Comparison of ENCODE assay signal across 9 mouse cellular contexts in the genomic region with DNA sequence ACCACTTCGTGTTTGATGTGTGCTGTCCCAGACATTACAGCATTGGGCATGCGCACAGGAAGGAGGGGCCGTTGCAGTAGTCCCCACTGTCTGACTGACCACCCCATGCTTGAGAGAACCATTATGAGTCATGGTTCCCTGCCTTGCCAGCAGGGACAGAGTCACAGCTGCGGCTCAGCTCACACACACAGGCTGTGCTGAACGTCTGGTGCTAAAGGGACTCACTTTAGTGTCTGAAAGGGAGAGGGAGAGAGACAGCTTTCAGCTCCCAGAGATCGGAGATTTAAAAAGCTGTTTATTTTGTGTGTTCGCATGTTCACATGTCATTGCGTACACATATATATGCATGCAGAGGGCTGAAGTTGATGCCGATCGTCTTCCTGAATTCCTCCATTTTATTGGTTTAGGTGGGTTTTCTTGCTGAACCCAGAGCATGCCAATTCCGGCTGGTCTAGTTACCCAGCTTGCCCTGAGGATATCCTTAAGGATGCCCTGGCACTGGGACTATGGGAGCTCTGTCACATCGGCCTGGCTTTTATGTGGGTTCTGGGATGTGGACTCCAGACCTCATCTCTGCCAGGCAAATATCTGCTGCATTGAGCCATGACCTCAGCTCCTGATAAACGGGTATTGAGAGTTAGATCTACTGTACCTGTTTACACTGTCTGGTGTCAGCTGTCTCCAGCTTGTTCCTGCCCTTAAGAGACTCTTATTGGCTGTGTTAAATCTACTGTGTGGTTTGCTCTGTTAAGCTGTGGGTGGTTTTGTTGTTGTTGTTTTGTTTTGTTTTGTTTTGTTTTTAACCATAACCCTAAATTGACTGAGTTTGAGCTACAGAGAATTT. TPM values are rescaled to one million over a fixed set of nuclear protein-coding genes. Genes with fewer than 3 reads are reported as not detected.
DNase-seq lines count a peak whose midpoint lies in the region; ATAC-seq and TF ChIP-seq lines count a peak whose summit lies in the region.
"Had no signal": no experiment of that assay in that cellular context is flagged by ENCODE, and none has a peak within 500 bp of the region (broad histone marks: within the 10 kb centered on the region; RNA-seq: fewer than 3 reads in every experiment).

No protein-coding gene starts in this region.

- peak; percentile 45 for TF ChIP-seq CTCF in forebrain, postnatal 0 days (IDR thresholded peaks at IDR 0.05; ENCODE audit: low read depth)
- TF ChIP-seq CTCF in intestine, postnatal 0 days (IDR thresholded peaks at IDR 0.05; ENCODE audit: low read depth), result peak; percentile 32

- H3K4me1 ChIP-seq in heart, embryonic 12.5 days (replicated peaks), result peaks cover 16% of the 10 kb centered on the region
- H3K4me1 ChIP-seq in heart, embryonic 11.5 days (ENCODE audit: control insufficient read depth, insufficient read depth, low read length), result peaks cover 3% of the 10 kb centered on the region; the same call in 1 of the 2 replicates
- H3K4me1 ChIP-seq in forebrain, postnatal 0 days (ENCODE audit: insufficient read depth), result peaks cover 4% of the 10 kb centered on the region; the same call in 1 of the 2 replicates
- H3K4me1 ChIP-seq in intestine, postnatal 0 days (replicated peaks; ENCODE audit: control insufficient read depth, insufficient read depth, low read length), result no peaks in the 10 kb centered on the region; the same call in 1 of the 2 replicates
- peaks cover 14% of the 10 kb centered on the region for H3K4me1 ChIP-seq in liver, embryonic 16.5 days (ENCODE audit: control insufficient read depth, low read depth, low read length)

- H3K9me3 ChIP-seq in heart, embryonic 12.5 days (replicated peaks), result no peaks in the 10 kb centered on the region
- no peaks in the 10 kb centered on the region for H3K9me3 ChIP-seq in heart, embryonic 11.5 days (replicated peaks; ENCODE audit: control insufficient read depth, low read length)
- no peaks in the 10 kb centered on the region for H3K9me3 ChIP-seq in forebrain, postnatal 0 days (ENCODE audit: low read length)
- no peaks in the 10 kb centered on the region for H3K9me3 ChIP-seq in intestine, postnatal 0 days (ENCODE audit: control insufficient read depth)
- H3K9me3 ChIP-seq in liver, embryonic 16.5 days (replicated peaks; ENCODE audit: control insufficient read depth, low read length), result no peaks in the 10 kb centered on the region

- no peak overlapping the region for H3K4me2 ChIP-seq in heart, embryonic 12.5 days
- no peak overlapping the region for H3K4me2 ChIP-seq in heart, embryonic 11.5 days
- H3K4me2 ChIP-seq in forebrain, postnatal 0 days (ENCODE audit: low read depth), result peak overlapping the region; percentile 23; the same call in 1 of the 2 replicates
- H3K4me2 ChIP-seq in intestine, postnatal 0 days (replicated peaks; ENCODE audit: low read depth), result no peak overlapping the region
- no peak overlapping the region for H3K4me2 ChIP-seq in liver, embryonic 16.5 days (ENCODE audit: low read depth, low read length)

- DNase-seq in adrenal gland, postnatal 14 days, result peak; percentile 76
- peak; percentile 75 for DNase-seq in forebrain, postnatal 0 days
- peak; percentile 14 for DNase-seq in retina, postnatal 7 days (ENCODE audit: low read depth, low spot score)
- DNase-seq in spleen, postnatal 14 days (ENCODE audit: low spot score in 2 of 2), result no peak

- peak; percentile 63 for ATAC-seq in heart, embryonic 12.5 days (ENCODE audit: insufficient number of reproducible peaks, low FRiP score)
- ATAC-seq in heart, embryonic 11.5 days (replicated peaks; ENCODE audit: insufficient number of reproducible peaks, low FRiP score, low TSS enrichment), result no peak
- peak; percentile 96 for ATAC-seq in forebrain, postnatal 0 days
- peak; percentile 46; the same call in 1 of the 2 replicates for ATAC-seq in intestine, postnatal 0 days
- peak; percentile 37 for ATAC-seq in liver, embryonic 16.5 days (ENCODE audit: low read depth)

- no peaks in the 10 kb centered on the region for H3K36me3 ChIP-seq in heart, embryonic 12.5 days
- H3K36me3 ChIP-seq in heart, embryonic 11.5 days (ENCODE audit: control insufficient read depth, insufficient read depth, low read length), result no peaks in the 10 kb centered on the region
- no peaks in the 10 kb centered on the region for H3K36me3 ChIP-seq in forebrain, postnatal 0 days (ENCODE audit: insufficient read depth)
- no peaks in the 10 kb centered on the region for H3K36me3 ChIP-seq in intestine, postnatal 0 days (ENCODE audit: control insufficient read depth, insufficient read depth)
- H3K36me3 ChIP-seq in liver, embryonic 16.5 days (ENCODE audit: control insufficient read depth, insufficient read depth), result no peaks in the 10 kb centered on the region

- H3K27ac ChIP-seq in heart, embryonic 12.5 days (ENCODE audit: poor library complexity, severe bottlenecking), result no peak overlapping the region
- no peak overlapping the region for H3K27ac ChIP-seq in heart, embryonic 11.5 days (ENCODE audit: low read depth, low read length)
- H3K27ac ChIP-seq in forebrain, postnatal 0 days (ENCODE audit: low read depth, low read length), result no peak overlapping the region
- H3K27ac ChIP-seq in intestine, postnatal 0 days (ENCODE audit: low read depth, low read length), result no peak overlapping the region
- H3K27ac ChIP-seq in liver, embryonic 16.5 days (ENCODE audit: low read length), result peak overlapping the region; percentile 40; the same call in 1 of the 2 replicates

- 67% methylated on average over 13 of the region's 13 CpGs for WGBS in heart, embryonic 12.5 days
- WGBS in heart, embryonic 11.5 days (ENCODE audit: insufficient replicate concordance), result 68% methylated on average over 13 of the region's 13 CpGs
- WGBS in forebrain, postnatal 0 days, result 52% methylated on average over 13 of the region's 13 CpGs
- WGBS in intestine, postnatal 0 days, result 63% methylated on average over 13 of the region's 13 CpGs
- 55% methylated on average over 13 of the region's 13 CpGs for WGBS in liver, embryonic 16.5 days (ENCODE audit: insufficient replicate concordance)

- 0 out of 2 replicates have a peak, but pooled peaks cover 6% of the 10 kb centered on the region for H3K27me3 ChIP-seq in heart, embryonic 12.5 days (replicated peaks)
- no peaks in the 10 kb centered on the region for H3K27me3 ChIP-seq in heart, embryonic 11.5 days (ENCODE audit: control insufficient read depth, insufficient read depth, low read length)
- H3K27me3 ChIP-seq in forebrain, postnatal 0 days (ENCODE audit: insufficient read depth, low read length), result no peaks in the 10 kb centered on the region
- H3K27me3 ChIP-seq in intestine, postnatal 0 days (replicated peaks; ENCODE audit: control insufficient read depth, insufficient read depth, low read length), result no peaks in the 10 kb centered on the region
- no peaks in the 10 kb centered on the region for H3K27me3 ChIP-seq in liver, embryonic 16.5 days (ENCODE audit: control insufficient read depth, insufficient read depth, low read depth, low read length)

- H3K4me3 ChIP-seq in heart, embryonic 12.5 days, result no peak overlapping the region
- H3K4me3 ChIP-seq in heart, embryonic 11.5 days (ENCODE audit: low read depth, low read length), result no peak overlapping the region
- no peak overlapping the region for H3K4me3 ChIP-seq in forebrain, postnatal 0 days (ENCODE audit: low read depth, low read length)
- no peak overlapping the region for H3K4me3 ChIP-seq in intestine, postnatal 0 days (ENCODE audit: low read depth, low read length)
- no peak overlapping the region for H3K4me3 ChIP-seq in liver, embryonic 16.5 days (ENCODE audit: low read depth, low read length)

- no peak overlapping the region for H3K9ac ChIP-seq in heart, embryonic 12.5 days
- H3K9ac ChIP-seq in heart, embryonic 11.5 days (ENCODE audit: low read depth, low read length), result no peak overlapping the region
- H3K9ac ChIP-seq in forebrain, postnatal 0 days, result no peak overlapping the region
- H3K9ac ChIP-seq in intestine, postnatal 0 days (ENCODE audit: low read depth, low read length), result no peak overlapping the region
- H3K9ac ChIP-seq in liver, embryonic 16.5 days (ENCODE audit: low read depth, low read length), result no peak overlapping the region

RNA-seq across cellular contexts. Expression of a gene that starts 20.7 kb away (rescaled TPM):
- polyA plus RNA-seq in heart, embryonic 12.5 days (2016; fragmentation: Nextera tagmentation; extraction: Ambion mirVana), result 0.30 and 0.52 TPM in 2 replicates
- 0.72 TPM in 1 of 2 replicates, not detected in the other for polyA plus RNA-seq in heart, embryonic 11.5 days (2014; fragmentation: Nextera tagmentation; extraction: Ambion mirVana)
- 0.52 and 3.2 TPM in 2 replicates for total RNA-seq in adrenal gland, postnatal 14 days (2021)
- 0.38 and 0.86 TPM in 2 replicates for total RNA-seq in forebrain, postnatal 0 days (2014; rRNA removed)
- 0.28 and 0.55 TPM in 2 replicates for polyA plus RNA-seq in forebrain, postnatal 0 days (2015; fragmentation: Nextera tagmentation; extraction: Ambion mirVana)
- polyA plus RNA-seq in intestine, postnatal 0 days (2015; fragmentation: Nextera tagmentation; extraction: Ambion mirVana), result 2.0 and 2.2 TPM in 2 replicates
- polyA plus RNA-seq in liver, embryonic 16.5 days (2015; fragmentation: Nextera tagmentation; extraction: Ambion mirVana), result 3.5 and 3.8 TPM in 2 replicates
- total RNA-seq: MEL had no signal

RNA-seq across cellular contexts. Expression of a gene that starts 37.7 kb away (rescaled TPM):
- 37.5 and 41.5 TPM in 2 replicates for polyA plus RNA-seq in heart, embryonic 12.5 days (2016; fragmentation: Nextera tagmentation; extraction: Ambion mirVana)
- 37.0 and 37.6 TPM in 2 replicates for polyA plus RNA-seq in heart, embryonic 11.5 days (2014; fragmentation: Nextera tagmentation; extraction: Ambion mirVana)
- total RNA-seq in adrenal gland, postnatal 14 days (2021), result 91.5 and 131 TPM in 2 replicates
- total RNA-seq in forebrain, postnatal 0 days (2014; rRNA removed), result 3.0 and 3.5 TPM in 2 replicates
- 8.0 and 9.4 TPM in 2 replicates for polyA plus RNA-seq in forebrain, postnatal 0 days (2015; fragmentation: Nextera tagmentation; extraction: Ambion mirVana)
- 12.7 and 13.5 TPM in 2 replicates for polyA plus RNA-seq in intestine, postnatal 0 days (2015; fragmentation: Nextera tagmentation; extraction: Ambion mirVana)
- 0.74 and 0.93 TPM in 2 replicates for polyA plus RNA-seq in liver, embryonic 16.5 days (2015; fragmentation: Nextera tagmentation; extraction: Ambion mirVana)
- total RNA-seq: MEL had no signal

RNA-seq across cellular contexts. Expression of a gene that starts 41.5 kb away (rescaled TPM):
- polyA plus RNA-seq in heart, embryonic 12.5 days (2016; fragmentation: Nextera tagmentation; extraction: Ambion mirVana), result not detected in 2 replicates
- polyA plus RNA-seq in heart, embryonic 11.5 days (2014; fragmentation: Nextera tagmentation; extraction: Ambion mirVana), result not detected in 2 replicates
- total RNA-seq in adrenal gland, postnatal 14 days (2021), result 1.0 and 2.1 TPM in 2 replicates
- not detected in 2 replicates for total RNA-seq in forebrain, postnatal 0 days (2014; rRNA removed)
- polyA plus RNA-seq in forebrain, postnatal 0 days (2015; fragmentation: Nextera tagmentation; extraction: Ambion mirVana), result not detected in 2 replicates
- polyA plus RNA-seq in intestine, postnatal 0 days (2015; fragmentation: Nextera tagmentation; extraction: Ambion mirVana), result 0.05 and 0.18 TPM in 2 replicates
- polyA plus RNA-seq in liver, embryonic 16.5 days (2015; fragmentation: Nextera tagmentation; extraction: Ambion mirVana), result 0.20 TPM in 1 of 2 replicates, not detected in the other
- total RNA-seq: MEL had no signal

RNA-seq across cellular contexts. Expression of a gene that starts 59.1 kb away (rescaled TPM):
- 28.5 and 29.0 TPM in 2 replicates for polyA plus RNA-seq in heart, embryonic 12.5 days (2016; fragmentation: Nextera tagmentation; extraction: Ambion mirVana)
- polyA plus RNA-seq in heart, embryonic 11.5 days (2014; fragmentation: Nextera tagmentation; extraction: Ambion mirVana), result 24.7 and 30.5 TPM in 2 replicates
- total RNA-seq in adrenal gland, postnatal 14 days (2021), result 30.5 and 42.2 TPM in 2 replicates
- 22.5 and 32.0 TPM in 2 replicates for total RNA-seq in forebrain, postnatal 0 days (2014; rRNA removed)
- 21.6 and 27.9 TPM in 2 replicates for polyA plus RNA-seq in forebrain, postnatal 0 days (2015; fragmentation: Nextera tagmentation; extraction: Ambion mirVana)
- polyA plus RNA-seq in intestine, postnatal 0 days (2015; fragmentation: Nextera tagmentation; extraction: Ambion mirVana), result 15.8 and 17.3 TPM in 2 replicates
- 14.5 and 15.0 TPM in 2 replicates for polyA plus RNA-seq in liver, embryonic 16.5 days (2015; fragmentation: Nextera tagmentation; extraction: Ambion mirVana)

Comparison
In these comparisons a context has a peak if more than half of its experiments do, and no peak if none do; other contexts are left out.
1. DNase-seq: peak in adrenal gland, postnatal 14 days (single experiment), forebrain, postnatal 0 days (single experiment) and retina, postnatal 7 days (single experiment); none in spleen, postnatal 14 days (0 of 2).